Mouse (Mus musculus) CH12.LX (cell line): Measurements from ENCODE around the gene E130114P18Rik. TPM values are rescaled to one million over a fixed set of nuclear protein-coding genes. Genes with fewer than 3 reads are reported as not detected.

Experiments used
- DNase-seq: peaks from one replicate; pipeline ENCODE4 v3.0.0-alpha.2; 2013; ENCODE audit errors: extremely low read depth
- H3K27ac ChIP-seq: 2 replicates; pipeline ENCODE4 v1.5.1; 2012; ENCODE audit warnings: low read depth, mild to moderate bottlenecking, control low read depth, moderate library complexity; ENCODE audit not compliant: insufficient read depth
- H3K27me3 ChIP-seq: replicated peaks from 2 replicates; pipeline ENCODE3; 2012; ENCODE audit warnings: inconsistent platforms
- H3K36me3 ChIP-seq, 2 experiments: replicated peaks in 1 of 2; 2 replicates each; pipeline versions ENCODE3 to v1.6.1; 2012; ENCODE audit warnings: inconsistent platforms in 1 of 2, low read length in 1 of 2, mild to moderate bottlenecking in 1 of 2, mixed read lengths in 1 of 2, moderate library complexity in 1 of 2; ENCODE audit not compliant: control insufficient read depth in 1 of 2, insufficient read depth in 1 of 2
- H3K4me1 ChIP-seq, 2 experiments: 2 replicates each; pipeline ENCODE4 v1.6.1; 2012; ENCODE audit warnings: inconsistent platforms in 1 of 2, moderate library complexity in 1 of 2; ENCODE audit not compliant: insufficient read depth in 2 of 2, control insufficient read depth in 1 of 2
- H3K4me2 ChIP-seq: 2 replicates; pipeline ENCODE4 v1.6.1; 2012; ENCODE audit warnings: low read depth, mild to moderate bottlenecking, control low read depth; ENCODE audit not compliant: poor library complexity, insufficient read depth, severe bottlenecking
- H3K4me3 ChIP-seq, 3 experiments: fragments of 150-350 bp in 1 of 3; sonication (generic) in 1 of 3; replicated peaks in 1 of 3; 2 replicates each; pipeline versions ENCODE3 to v1.5.1; 2011 to 2012; ENCODE audit warnings: low read depth in 2 of 3, low read length in 2 of 3, mild to moderate bottlenecking in 2 of 3, moderate library complexity in 2 of 3, control low read depth in 1 of 3, improper control_type of control experiment in 1 of 3, inconsistent platforms in 1 of 3, mixed read lengths in 1 of 3; ENCODE audit not compliant: poor library complexity in 1 of 3
- H3K79me2 ChIP-seq: replicated peaks from 2 replicates; pipeline ENCODE4 v1.6.1; 2012; ENCODE audit warnings: mild to moderate bottlenecking, moderate library complexity; ENCODE audit not compliant: control insufficient read depth, poor library complexity, insufficient read depth, severe bottlenecking; ENCODE audit errors: extremely low read depth
- H3K9ac ChIP-seq: 2 replicates; pipeline ENCODE4 v1.6.1; 2012; ENCODE audit warnings: low read depth, mild to moderate bottlenecking, control low read depth, moderate library complexity; ENCODE audit not compliant: insufficient read depth
- H3K9me3 ChIP-seq: replicated peaks from 2 replicates; pipeline ENCODE3; 2012; ENCODE audit warnings: low read length, inconsistent platforms, mixed read lengths
- BHLHE40 ChIP-seq: IDR thresholded peaks from 2 replicates; pipeline ENCODE4 v1.6.1; 2011; ENCODE audit warnings: mild to moderate bottlenecking, low read depth, low read length, improper control_type of control experiment
- CHD1 ChIP-seq: IDR thresholded peaks from 2 replicates; pipeline ENCODE4 v1.6.1; 2012; ENCODE audit warnings: low read depth, low read length, improper control_type of control experiment, inconsistent platforms
- E2F4 ChIP-seq: IDR thresholded peaks from 2 replicates; pipeline ENCODE4 v1.6.1; 2011; ENCODE audit warnings: low read depth, low read length, improper control_type of control experiment; ENCODE audit not compliant: insufficient replicate concordance
- ELF1 ChIP-seq: IDR thresholded peaks from 2 replicates; pipeline ENCODE4 v1.6.1; 2014; ENCODE audit warnings: low read depth, mild to moderate bottlenecking, inconsistent platforms, low read length, improper control_type of control experiment
- ETS1 ChIP-seq: conservative IDR thresholded peaks from 2 replicates; pipeline ENCODE4 v1.6.1; 2012; ENCODE audit warnings: low read depth, mild to moderate bottlenecking, inconsistent platforms, low read length, improper control_type of control experiment, moderate library complexity
- HCFC1 ChIP-seq: IDR thresholded peaks from 2 replicates; pipeline ENCODE4 v1.6.1; 2012; ENCODE audit warnings: low read depth, mild to moderate bottlenecking, inconsistent platforms, low read length, improper control_type of control experiment
- JUN ChIP-seq: IDR thresholded peaks from 2 replicates; pipeline ENCODE4 v1.6.1; 2011; ENCODE audit warnings: low read depth, mild to moderate bottlenecking, low read length, improper control_type of control experiment, moderate library complexity; ENCODE audit not compliant: insufficient read depth
- JUND ChIP-seq: conservative IDR thresholded peaks from 2 replicates; pipeline ENCODE4 v1.6.1; 2011; ENCODE audit warnings: low read depth, low read length, improper control_type of control experiment
- KAT2A ChIP-seq: IDR thresholded peaks from 2 replicates; pipeline ENCODE4 v1.6.1; 2012; ENCODE audit warnings: low read length, improper control_type of control experiment, inconsistent platforms; ENCODE audit not compliant: insufficient replicate concordance
- MAFK ChIP-seq: IDR thresholded peaks from 2 replicates; pipeline ENCODE4 v1.6.1; 2011; ENCODE audit warnings: low read length, improper control_type of control experiment; ENCODE audit not compliant: insufficient replicate concordance
- MAX ChIP-seq: IDR thresholded peaks from 2 replicates; pipeline ENCODE4 v1.6.1; 2011; ENCODE audit warnings: low read length, improper control_type of control experiment
- MAZ ChIP-seq: IDR thresholded peaks from 2 replicates; pipeline ENCODE4 v1.6.1; 2012; ENCODE audit warnings: low read depth, mild to moderate bottlenecking, inconsistent platforms, low read length, improper control_type of control experiment, moderate library complexity
- NELFE ChIP-seq: IDR thresholded peaks from 2 replicates; pipeline ENCODE4 v1.6.1; 2011; ENCODE audit warnings: low read depth, low read length, improper control_type of control experiment
- NRF1 ChIP-seq: IDR thresholded peaks from 2 replicates; pipeline ENCODE4 v1.6.1; 2014; ENCODE audit warnings: low read depth, mild to moderate bottlenecking, inconsistent platforms, low read length, improper control_type of control experiment, moderate library complexity
- PAX5 ChIP-seq: IDR thresholded peaks from 2 replicates; pipeline ENCODE4 v1.6.1; 2012; ENCODE audit warnings: low read length, inconsistent platforms, mixed read lengths
- POLR2AphosphoS2 ChIP-seq: IDR thresholded peaks from 2 replicates; pipeline ENCODE4 v1.6.1; 2011; ENCODE audit warnings: low read depth, low read length, improper control_type of control experiment
- RCOR1 ChIP-seq: conservative IDR thresholded peaks from 2 replicates; pipeline ENCODE4 v1.6.1; 2012; ENCODE audit warnings: low read depth, mild to moderate bottlenecking, inconsistent platforms, low read length, improper control_type of control experiment
- SIN3A ChIP-seq: IDR thresholded peaks from 2 replicates; pipeline ENCODE4 v1.6.1; 2012; ENCODE audit warnings: low read length, improper control_type of control experiment, inconsistent platforms
- TCF12 ChIP-seq: IDR thresholded peaks from 2 replicates; pipeline ENCODE4 v1.6.1; 2014; ENCODE audit warnings: low read depth, mild to moderate bottlenecking, inconsistent platforms, low read length, improper control_type of control experiment
- UBTF ChIP-seq: IDR thresholded peaks from 2 replicates; pipeline ENCODE4 v1.6.1; 2012; ENCODE audit warnings: low read depth, mild to moderate bottlenecking, inconsistent platforms, low read length, improper control_type of control experiment, moderate library complexity
- USF2 ChIP-seq: conservative IDR thresholded peaks from 2 replicates; pipeline ENCODE4 v1.6.1; 2011; ENCODE audit warnings: low read depth, low read length, improper control_type of control experiment
- ZMIZ1 ChIP-seq: IDR thresholded peaks from 2 replicates; pipeline ENCODE4 v1.6.1; 2012; ENCODE audit warnings: low read depth, mild to moderate bottlenecking, inconsistent platforms, low read length, improper control_type of control experiment
- ZNF384 ChIP-seq: IDR thresholded peaks from 2 replicates; pipeline ENCODE4 v1.6.1; 2012; ENCODE audit warnings: low read depth, low read length, improper control_type of control experiment, inconsistent platforms
- dilution Hi-C: fragments of 300-500 bp; cut with MboI; formaldehyde crosslinking; loops from 2 replicates; pipeline ENCODE4 v1.14.3; 2020; ENCODE audit warnings: low sequenced_read_pairs; ENCODE audit not compliant: extremely low pct_unique_long_range_greater_than_20kb, extremely low pct_ligation_motif_present
- in situ Hi-C: fragments of 300-500 bp; cut with MboI; formaldehyde crosslinking; loops from 3 replicates; pipeline ENCODE4 v1.14.3; 2019; ENCODE audit warnings: low sequenced_read_pairs, low pct_ligation_motif_present, low pct_unique_long_range_greater_than_20kb, mixed read lengths
- polyA plus RNA-seq: library from polyadenylated mRNA; unstranded; fragments of >175 nt; gene quantifications from 2 replicates; pipeline ENCODE4 v1.2.1, GENCODE M21; 2012; ENCODE audit warnings: low read depth; ENCODE audit not compliant: insufficient read length
- total RNA-seq, 2 experiments: library from RNA; depleted of rRNA; stranded (reverse); fragments of 300-350 nt in 1 of 2; fragments of >200 nt in 1 of 2; gene quantifications; 2 replicates each; pipeline ENCODE4 v1.2.3; 2012 to 2014

E130114P18Rik gene
- total and polyA plus RNA-seq, 3 experiments, result not detected

DNA sequence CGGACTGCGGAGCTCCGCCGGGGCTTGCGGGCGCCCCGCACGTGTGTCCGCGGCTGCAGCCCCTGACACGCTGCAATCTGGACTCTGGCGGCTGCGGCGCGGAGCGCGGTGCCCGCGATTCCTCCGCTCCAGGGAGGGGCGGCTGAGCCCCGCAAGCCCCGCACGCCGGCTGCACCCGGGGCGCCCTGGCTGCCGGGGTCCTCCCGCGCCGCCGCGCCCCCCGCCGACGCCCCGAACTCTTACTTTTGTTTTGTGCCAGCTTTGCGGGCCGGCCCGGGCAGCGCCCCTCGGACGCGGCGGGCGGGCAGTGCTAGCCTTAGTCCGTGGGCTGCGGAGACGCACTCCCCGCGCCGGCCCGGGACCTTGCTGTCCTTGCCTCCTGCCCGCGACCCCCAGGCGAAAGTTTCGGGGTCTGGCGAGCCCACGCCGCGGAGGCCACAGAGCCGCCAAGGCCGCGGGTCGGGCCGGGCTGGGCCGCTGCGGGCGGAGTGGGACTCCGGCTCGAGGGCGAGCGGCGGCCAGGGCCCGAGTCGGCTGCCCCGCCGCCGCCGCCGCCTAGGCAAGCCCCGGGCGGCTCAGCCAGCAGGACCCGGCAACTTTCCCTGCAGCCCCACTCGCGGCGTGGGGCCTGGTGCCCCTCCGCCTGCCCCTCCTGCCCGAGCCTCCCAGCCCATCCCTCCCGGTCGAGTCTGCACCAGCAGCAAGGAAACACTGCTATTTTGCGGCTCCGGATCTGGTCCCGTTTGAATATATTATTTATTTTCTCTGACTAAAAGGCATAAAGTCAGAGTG, 529 bp upstream of the E130114P18Rik start:
- dilution Hi-C loops, result no loop called here
- in situ Hi-C loops, result no loop called here
- Histone ChIP-seq H3K4me3 (no peak overlapping the region), H3K27me3 (no peaks in the 10 kb centered on the region)
- TF ChIP-seq HCFC1 (no peak), BHLHE40 (no peak), NRF1 (no peak), ELF1 (no peak), SIN3A (no peak), CHD1 (no peak), PAX5 (no peak), JUN (no peak), MAX (no peak)
- TF ChIP-seq, all 38 proteins: peak for 0
- no peaks in the 10 kb centered on the region for H3K4me1 ChIP-seq
- peaks cover 50% of the 10 kb centered on the region for H3K9me3 ChIP-seq
- no peak overlapping the region for H3K4me2 ChIP-seq
- no peaks in the 10 kb centered on the region for H3K36me3 ChIP-seq
- no peak overlapping the region for H3K9ac ChIP-seq
- H3K79me2 ChIP-seq, result no peaks in the 10 kb centered on the region
- H3K27ac ChIP-seq, result no peak overlapping the region
- DNase-seq, result no peak

DNA sequence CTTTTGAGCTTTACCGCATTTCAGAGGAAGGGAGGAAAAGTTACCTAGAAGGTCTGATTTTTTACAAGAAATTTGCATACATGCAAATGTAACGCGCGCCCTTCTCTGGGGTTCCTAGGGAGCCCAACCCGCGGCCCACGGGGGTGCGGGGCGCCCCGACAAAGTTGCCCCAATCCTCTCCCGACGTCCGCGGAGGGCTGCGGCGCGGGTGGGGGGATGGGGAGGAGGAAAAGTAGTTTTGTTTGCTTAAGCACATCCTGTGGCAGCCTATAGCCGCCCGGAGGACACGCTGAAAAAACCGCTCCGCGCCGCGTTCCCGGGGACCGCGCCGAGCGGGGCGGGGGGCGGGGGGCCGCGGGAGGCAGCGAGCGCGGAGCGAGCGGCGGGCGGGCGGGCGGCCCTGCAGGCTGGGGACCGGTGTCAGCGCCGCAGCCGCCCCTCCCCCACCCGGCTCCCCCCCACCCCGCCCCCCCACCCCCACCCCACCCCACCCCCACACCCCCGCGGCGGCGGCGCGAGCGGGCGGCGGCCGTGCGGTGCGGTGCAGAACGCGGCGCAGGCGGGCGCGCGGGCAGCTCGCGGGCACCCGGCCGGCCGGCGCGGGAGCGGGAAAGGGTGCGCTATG, 685 bp downstream of the E130114P18Rik start:
- no peak for DNase-seq
- Histone ChIP-seq H3K27ac (no peak overlapping the region), H3K9me3 (peaks cover 44% of the 10 kb centered on the region), H3K79me2 (no peaks in the 10 kb centered on the region), H3K27me3 (no peaks in the 10 kb centered on the region), H3K4me1 (no peaks in the 10 kb centered on the region), H3K4me2 (no peak overlapping the region), H3K4me3 (no peak overlapping the region), H3K9ac (no peak overlapping the region), H3K36me3 (no peaks in the 10 kb centered on the region)
- in situ Hi-C loops (no loop called here), dilution Hi-C loops (no loop called here)
- TF ChIP-seq USF2, result no peak

DNA sequence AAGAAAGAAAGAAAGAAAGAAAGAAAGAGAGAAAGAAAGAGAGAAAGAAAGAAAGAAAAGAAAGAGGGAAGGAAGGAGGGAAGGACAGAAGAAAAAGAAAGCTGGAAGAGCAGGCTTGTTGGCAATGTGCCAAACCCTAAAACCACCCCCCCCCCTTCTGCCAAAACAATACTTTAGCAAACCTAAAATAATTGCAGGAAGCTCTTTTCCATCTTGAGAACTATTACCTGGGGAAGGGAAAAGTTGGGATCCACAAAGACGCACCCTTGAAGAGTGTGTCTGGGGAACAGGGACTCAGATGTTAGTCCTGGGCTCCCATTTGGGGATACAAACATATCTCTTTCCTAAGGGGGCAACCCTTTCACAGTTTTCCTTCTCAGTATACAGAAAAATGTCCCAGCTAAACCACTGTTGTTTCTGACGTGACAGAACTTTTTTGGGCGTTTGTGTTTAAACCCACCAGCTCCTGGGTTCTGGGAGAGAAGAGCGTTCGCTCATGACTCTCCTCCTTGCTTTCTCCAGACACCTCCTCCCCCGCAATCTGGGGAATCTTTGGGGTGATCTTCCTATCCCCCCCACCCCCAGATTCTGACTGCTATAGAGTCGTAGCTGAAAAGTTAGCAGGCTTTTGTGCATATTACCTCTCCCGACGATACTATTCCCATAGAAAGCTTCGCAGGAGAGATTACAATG, 1.3 kb downstream of the E130114P18Rik start:
- Histone ChIP-seq H3K4me1 (no peaks in the 10 kb centered on the region), H3K4me3 (no peak overlapping the region), H3K9me3 (peaks cover 47% of the 10 kb centered on the region), H3K4me2 (no peak overlapping the region), H3K36me3 (no peaks in the 10 kb centered on the region), H3K27me3 (no peaks in the 10 kb centered on the region), H3K9ac (no peak overlapping the region), H3K79me2 (no peaks in the 10 kb centered on the region), H3K27ac (no peak overlapping the region)
- in situ Hi-C loops, result no loop called here
- DNase-seq, result no peak
- dilution Hi-C loops, result no loop called here
- TF ChIP-seq NELFE, result no peak
- no peak for TF ChIP-seq ZNF384
- no peak for TF ChIP-seq JUND
- TF ChIP-seq NRF1, result no peak
- no peak for TF ChIP-seq MAZ
- no peak for TF ChIP-seq KAT2A
- no peak for TF ChIP-seq POLR2AphosphoS2
- TF ChIP-seq ZMIZ1, result no peak
- no peak for TF ChIP-seq CHD1
- no peak for TF ChIP-seq E2F4
- no peak for TF ChIP-seq RCOR1
- TF ChIP-seq MAFK, result no peak
- no peak for TF ChIP-seq UBTF
- TF ChIP-seq TCF12, result no peak
- TF ChIP-seq ETS1, result no peak
